Mouse (Mus musculus): ENCODE measurements around the gene 2010109A12Rik. TPM values are rescaled to one million over a fixed set of nuclear protein-coding genes. Genes with fewer than 3 reads are reported as not detected.

The 2010109A12Rik gene
- polyA plus RNA-seq, 1 experiment from 2014 or later = 3.0 TPM

DNA sequence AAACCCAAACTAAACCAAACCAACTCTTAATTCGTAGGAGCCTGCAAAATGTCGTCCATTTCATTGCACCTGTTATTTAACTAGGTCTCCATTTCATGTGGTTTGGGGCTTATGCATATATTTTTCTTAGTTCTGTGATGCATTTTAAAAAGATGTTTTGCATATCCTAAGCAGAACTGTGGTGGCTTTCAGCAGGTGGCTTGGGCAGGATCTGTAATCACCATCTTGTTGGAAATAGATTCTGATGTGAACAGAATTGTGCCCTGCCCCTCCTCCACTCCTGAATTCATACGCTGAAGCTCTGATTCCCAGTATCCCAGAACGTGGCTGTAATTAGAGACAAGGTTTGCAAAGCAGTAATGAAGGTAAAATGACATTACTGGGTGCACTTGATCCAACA is 27.8 kb downstream of the 2010109A12Rik start:
- Histone ChIP-seq H3K36me3 (ENCODE audit: poor library complexity, severe bottlenecking) (no peaks in the 10 kb centered on the region), H3K27ac (no peak overlapping the region), H3K4me1 (0 out of 2 replicates have a peak, but pooled peaks cover 4% of the 10 kb centered on the region), H3K9me3 (replicated peaks) (no peaks in the 10 kb centered on the region), H3K4me2 (no peak overlapping the region), H3K9ac (no peak overlapping the region), H3K27me3 (no peaks in the 10 kb centered on the region), H3K4me3 (no peak overlapping the region)
- 62% methylated on average over 4 of the region's 4 CpGs for WGBS
- peak; percentile 10; the same call in 1 of the 2 replicates for ATAC-seq

- Histone ChIP-seq H3K9ac (no peak overlapping the region), H3K27me3 (no peaks in the 10 kb centered on the region), H3K36me3 (ENCODE audit: poor library complexity, severe bottlenecking) (no peaks in the 10 kb centered on the region), H3K4me1 (0 out of 2 replicates have a peak, but pooled peaks cover 4% of the 10 kb centered on the region), H3K4me3 (no peak overlapping the region), H3K9me3 (replicated peaks) (no peaks in the 10 kb centered on the region), H3K4me2 (no peak overlapping the region), H3K27ac (no peak overlapping the region)
- ATAC-seq = no peak
- WGBS = 93% methylated on average over 2 of the region's 2 CpGs
Observed at GRCm38 (mm10) chr5:93234605-93235004, 28.3 kb downstream of the 2010109A12Rik start.

DNA sequence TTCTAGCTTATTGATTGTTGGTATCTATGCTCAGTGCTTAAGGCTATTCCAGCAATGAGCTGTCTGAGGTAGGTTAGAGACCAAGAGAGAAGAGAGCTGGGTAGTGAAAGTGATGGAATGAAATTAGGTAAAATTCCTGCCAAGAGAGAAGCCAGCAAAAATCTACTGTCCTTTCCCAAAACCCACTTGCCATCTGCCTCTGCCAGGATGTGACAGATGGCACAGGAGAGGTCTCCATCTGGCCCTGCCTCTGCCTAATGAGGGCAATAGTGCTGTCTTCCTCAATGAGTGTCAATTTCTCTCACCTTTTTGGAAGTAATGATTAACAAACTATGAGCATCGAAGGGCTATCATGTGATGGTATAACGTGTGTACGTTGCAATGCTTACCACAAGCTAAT is 29.6 kb downstream of the 2010109A12Rik start:
- Histone ChIP-seq H3K4me2 (no peak overlapping the region), H3K4me3 (no peak overlapping the region), H3K4me1 (0 out of 2 replicates have a peak, but pooled peaks cover 4% of the 10 kb centered on the region), H3K27me3 (no peaks in the 10 kb centered on the region), H3K9ac (no peak overlapping the region), H3K36me3 (ENCODE audit: poor library complexity, severe bottlenecking) (no peaks in the 10 kb centered on the region), H3K9me3 (replicated peaks) (no peaks in the 10 kb centered on the region), H3K27ac (no peak overlapping the region)
- ATAC-seq = peak; percentile 65; the same call in 1 of the 2 replicates
- 57% methylated on average over 3 of the region's 3 CpGs for WGBS

- Histone ChIP-seq H3K9ac (no peak overlapping the region), H3K9me3 (replicated peaks) (no peaks in the 10 kb centered on the region), H3K27me3 (no peaks in the 10 kb centered on the region), H3K4me3 (no peak overlapping the region), H3K27ac (no peak overlapping the region), H3K4me1 (0 out of 2 replicates have a peak, but pooled peaks cover 4% of the 10 kb centered on the region), H3K36me3 (ENCODE audit: poor library complexity, severe bottlenecking) (no peaks in the 10 kb centered on the region), H3K4me2 (no peak overlapping the region)
- no peak for ATAC-seq
- WGBS = 84% methylated on average over 4 of the region's 4 CpGs
Observed at GRCm38 (mm10) chr5:93236541-93236940, 30.2 kb downstream of the 2010109A12Rik start.

DNA sequence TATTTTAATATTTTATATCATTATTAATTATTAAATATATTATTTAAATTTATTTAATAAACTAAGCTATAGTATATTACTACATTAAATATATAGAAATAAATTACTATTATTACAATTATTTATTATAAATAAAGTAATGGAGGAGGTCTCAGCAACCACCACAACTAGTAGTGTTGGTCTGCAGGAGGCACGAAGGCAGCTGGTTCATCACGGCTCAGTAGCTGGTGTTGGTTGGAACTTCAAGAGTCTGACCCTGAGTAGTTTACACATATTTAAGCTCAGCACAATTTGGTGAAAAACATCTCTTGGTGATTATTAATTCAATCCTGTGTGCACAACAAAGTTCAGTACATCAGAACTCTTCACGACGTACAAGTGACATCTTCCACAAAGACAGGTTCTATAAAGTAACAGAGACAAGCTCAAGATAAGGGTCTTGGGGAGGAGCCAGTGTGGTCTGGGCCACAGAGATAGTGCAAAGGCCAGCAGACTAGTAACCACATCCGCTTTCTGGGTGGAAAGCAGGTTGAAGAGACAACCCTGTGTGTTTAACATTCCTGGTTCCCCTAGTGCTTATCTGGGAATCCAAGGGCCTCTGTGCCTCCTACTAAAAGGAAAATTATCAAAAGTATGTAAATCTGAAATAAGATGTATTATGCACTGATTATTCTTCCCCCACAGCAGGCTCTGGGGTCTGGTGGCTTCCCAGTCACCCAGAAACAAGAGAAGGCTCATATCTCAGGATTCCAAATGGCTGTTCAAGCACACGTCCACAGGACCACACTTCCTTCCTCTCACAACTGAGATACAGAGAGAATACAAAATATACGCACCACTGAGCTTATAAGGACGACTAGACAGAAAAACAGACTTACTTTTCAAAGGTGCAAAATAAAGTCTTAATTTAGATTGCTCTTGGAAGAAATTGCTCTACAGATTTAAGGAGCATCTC is 33.5 kb downstream of the 2010109A12Rik start:
- H3K4me2 ChIP-seq = no peak overlapping the region
- no peaks in the 10 kb centered on the region for H3K36me3 ChIP-seq (ENCODE audit: poor library complexity, severe bottlenecking)
- no peak overlapping the region for H3K4me3 ChIP-seq
- no peaks in the 10 kb centered on the region for H3K27me3 ChIP-seq
- H3K9me3 ChIP-seq (replicated peaks) = no peaks in the 10 kb centered on the region
- 88% methylated on average over 8 of the region's 8 CpGs for WGBS
- no peak overlapping the region for H3K9ac ChIP-seq
- no peaks in the 10 kb centered on the region for H3K4me1 ChIP-seq
- no peak overlapping the region for H3K27ac ChIP-seq
- no peak for ATAC-seq

- WGBS = 72% methylated on average over 2 of the region's 2 CpGs
- Histone ChIP-seq H3K27me3 (no peaks in the 10 kb centered on the region), H3K36me3 (ENCODE audit: poor library complexity, severe bottlenecking) (no peaks in the 10 kb centered on the region)
Observed at GRCm38 (mm10) chr5:93245280-93245679, 39.0 kb downstream of the 2010109A12Rik start.

GRCm38 (mm10) chr5:93249940-93250578 is 43.7 kb downstream of the 2010109A12Rik start:
- Histone ChIP-seq H3K9ac (no peak overlapping the region), H3K4me1 (no peaks in the 10 kb centered on the region), H3K9me3 (replicated peaks) (no peaks in the 10 kb centered on the region), H3K36me3 (ENCODE audit: poor library complexity, severe bottlenecking) (no peaks in the 10 kb centered on the region), H3K4me2 (no peak overlapping the region), H3K27ac (no peak overlapping the region), H3K4me3 (no peak overlapping the region), H3K27me3 (no peaks in the 10 kb centered on the region)
- 85% methylated on average over 6 of the region's 6 CpGs for WGBS
- no peak for ATAC-seq

More at GRCm38 (mm10) chr5:93245280-93245679, 39.0 kb downstream of the 2010109A12Rik start:
- H3K4me1 ChIP-seq = no peaks in the 10 kb centered on the region
- no peak overlapping the region for H3K27ac ChIP-seq
- H3K4me3 ChIP-seq = no peak overlapping the region
- no peak overlapping the region for H3K9ac ChIP-seq
- H3K4me2 ChIP-seq = no peak overlapping the region
- no peak for ATAC-seq
- no peaks in the 10 kb centered on the region for H3K9me3 ChIP-seq (replicated peaks)

DNA sequence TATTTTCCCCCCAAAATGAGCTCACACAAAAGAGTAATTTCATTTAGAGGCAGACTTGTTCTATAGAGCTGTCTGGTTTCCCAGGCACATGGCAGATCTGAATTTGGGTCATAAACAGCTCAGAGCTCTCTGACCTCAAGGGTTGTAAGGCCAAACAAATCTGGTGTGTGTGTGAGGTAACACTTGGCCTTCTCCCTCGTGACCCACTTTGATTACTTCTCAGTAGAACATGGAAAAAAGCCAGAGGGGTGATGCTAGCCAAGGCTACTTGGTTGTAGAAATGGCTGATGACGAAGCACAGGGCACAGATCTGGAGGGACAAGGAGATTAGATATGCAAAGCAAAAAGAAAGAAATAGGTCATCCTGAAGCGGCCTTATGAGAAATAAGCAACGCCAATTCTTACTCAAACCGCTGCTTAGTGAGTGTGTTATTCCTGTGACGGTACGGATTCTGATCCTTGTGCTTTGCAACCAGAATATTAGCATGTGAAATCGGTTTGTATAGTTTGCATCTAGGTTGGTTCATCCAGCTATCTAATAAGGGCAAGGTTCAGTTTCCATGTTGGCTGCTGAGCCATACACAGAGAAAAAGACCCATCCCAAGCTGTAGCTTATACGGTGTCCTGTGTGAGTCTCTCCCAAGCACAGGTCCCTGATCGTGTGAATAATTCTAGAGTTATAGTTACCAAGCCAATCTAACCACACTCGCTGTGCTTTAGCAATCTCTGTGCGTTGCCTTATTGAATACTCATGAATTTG is 44.9 kb downstream of the 2010109A12Rik start:
- Histone ChIP-seq H3K4me1 (no peaks in the 10 kb centered on the region), H3K9ac (no peak overlapping the region), H3K27ac (no peak overlapping the region), H3K9me3 (replicated peaks) (no peaks in the 10 kb centered on the region), H3K27me3 (no peaks in the 10 kb centered on the region), H3K4me3 (no peak overlapping the region), H3K36me3 (ENCODE audit: poor library complexity, severe bottlenecking) (no peaks in the 10 kb centered on the region), H3K4me2 (no peak overlapping the region)
- ATAC-seq = no peak
- WGBS = 90% methylated on average over 12 of the region's 12 CpGs

- no peak overlapping the region for H3K27ac ChIP-seq
- no peak overlapping the region for H3K9ac ChIP-seq
- H3K9me3 ChIP-seq (replicated peaks) = no peaks in the 10 kb centered on the region
- ATAC-seq = no peak
- H3K27me3 ChIP-seq = no peaks in the 10 kb centered on the region
- no peaks in the 10 kb centered on the region for H3K36me3 ChIP-seq (ENCODE audit: poor library complexity, severe bottlenecking)
- no peak overlapping the region for H3K4me3 ChIP-seq
- no peak overlapping the region for H3K4me2 ChIP-seq
- H3K4me1 ChIP-seq = no peaks in the 10 kb centered on the region
- WGBS = 83% methylated on average over 5 of the region's 5 CpGs
Observed at GRCm38 (mm10) chr5:93255759-93256265, 49.5 kb downstream of the 2010109A12Rik start.

DNA sequence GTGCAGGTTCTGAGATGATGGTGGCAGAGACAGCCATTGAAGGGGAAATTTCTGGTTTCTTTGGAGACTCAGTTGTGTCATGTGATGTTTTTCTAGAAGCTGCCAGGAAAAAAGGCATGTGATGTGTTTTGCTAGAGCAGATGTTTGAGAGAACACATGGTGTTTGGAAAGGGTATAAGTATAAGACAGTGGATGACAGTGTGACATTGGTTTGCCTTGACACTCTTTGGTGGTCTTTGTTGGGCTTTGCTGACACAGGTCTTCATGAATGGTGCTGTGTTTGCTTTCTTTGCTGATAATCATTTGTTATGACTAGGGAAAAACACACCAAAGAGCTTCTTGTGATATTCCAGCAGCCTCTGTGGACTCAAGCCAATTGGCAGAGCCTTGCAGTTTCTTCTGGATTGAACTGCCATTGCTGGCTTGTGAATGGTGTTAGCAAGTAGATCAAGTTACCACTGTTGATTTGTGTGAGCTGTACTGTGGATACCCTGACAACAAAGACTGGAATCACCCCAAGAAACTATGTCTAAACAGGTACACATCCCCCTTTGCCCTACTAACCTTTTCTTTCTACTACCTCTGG is 50.6 kb downstream of the 2010109A12Rik start:
- Histone ChIP-seq H3K27me3 (no peaks in the 10 kb centered on the region), H3K27ac (no peak overlapping the region), H3K4me3 (no peak overlapping the region), H3K9me3 (replicated peaks) (no peaks in the 10 kb centered on the region), H3K4me1 (no peaks in the 10 kb centered on the region), H3K9ac (no peak overlapping the region), H3K4me2 (no peak overlapping the region), H3K36me3 (ENCODE audit: poor library complexity, severe bottlenecking) (no peaks in the 10 kb centered on the region)
- no peak for ATAC-seq

- Histone ChIP-seq H3K4me2 (no peak overlapping the region), H3K4me1 (no peaks in the 10 kb centered on the region)
Observed at GRCm38 (mm10) chr5:93259349-93259748, 53.0 kb downstream of the 2010109A12Rik start.

More at GRCm38 (mm10) chr5:93259349-93259748, 53.0 kb downstream of the 2010109A12Rik start:
- Histone ChIP-seq H3K9ac (no peak overlapping the region), H3K27me3 (no peaks in the 10 kb centered on the region), H3K36me3 (ENCODE audit: poor library complexity, severe bottlenecking) (no peaks in the 10 kb centered on the region), H3K27ac (no peak overlapping the region), H3K4me3 (no peak overlapping the region), H3K9me3 (replicated peaks) (no peaks in the 10 kb centered on the region)
- ATAC-seq = no peak

Measured in forebrain, embryonic 13.5 days (tissue).